Mouse (Mus musculus) myocyte (in vitro differentiated cells): ENCODE data around the gene Ccr5. TPM values are rescaled to one million over a fixed set of nuclear protein-coding genes. Genes with fewer than 3 reads are reported as not detected.

Source experiments
- H3K27me3 ChIP-seq: one replicate; pipeline ENCODE4 v1.6.1; 2011; ENCODE audit not compliant: control insufficient read depth, insufficient read depth, insufficient read length
- H3K36me3 ChIP-seq: one replicate; pipeline ENCODE4 v1.6.1; 2011; ENCODE audit not compliant: control insufficient read depth, insufficient read depth
- H3K4me2 ChIP-seq: one replicate; pipeline ENCODE4 v1.6.1; 2011; ENCODE audit warnings: low read depth, control low read depth
- H3K4me3 ChIP-seq: one replicate; pipeline ENCODE4 v1.5.1; 2011; ENCODE audit warnings: mild to moderate bottlenecking, control low read depth, moderate library complexity
- H3K79me2 ChIP-seq: one replicate; pipeline ENCODE4 v1.6.1; 2011; ENCODE audit not compliant: control insufficient read depth, insufficient read depth
- H3ac ChIP-seq: one replicate; pipeline ENCODE4 v1.6.1; 2011; ENCODE audit not compliant: control insufficient read depth, insufficient read length
- CEBPB ChIP-seq: IDR thresholded peaks from 2 replicates; pipeline ENCODE4 v1.6.1; 2011; ENCODE audit warnings: mild to moderate bottlenecking, moderate library complexity; ENCODE audit not compliant: poor library complexity, insufficient read depth, severe bottlenecking
- E2F4 ChIP-seq: IDR thresholded peaks from one replicate; pipeline ENCODE4 v1.6.1; 2011; ENCODE audit warnings: mild to moderate bottlenecking, control low read depth, moderate library complexity; ENCODE audit not compliant: insufficient read depth
- MAX ChIP-seq: IDR thresholded peaks from one replicate; pipeline ENCODE4 v1.6.1; 2011; ENCODE audit warnings: low read depth, mild to moderate bottlenecking, control low read depth
- MYOD1 ChIP-seq, 3 experiments: IDR thresholded peaks; one replicate each; pipeline ENCODE4 v1.6.1; 2011; ENCODE audit warnings: control low read depth in 2 of 3, low read depth in 2 of 3, mild to moderate bottlenecking in 2 of 3, moderate library complexity in 1 of 3; ENCODE audit not compliant: insufficient read length in 2 of 3, control insufficient read depth in 1 of 3
- MYOG ChIP-seq, 3 experiments: IDR thresholded peaks; one replicate each; pipeline ENCODE4 v1.6.1; 2011; ENCODE audit warnings: control low read depth in 2 of 3, low read depth in 2 of 3, mild to moderate bottlenecking in 2 of 3; ENCODE audit not compliant: insufficient read length in 2 of 3, control insufficient read depth in 1 of 3, insufficient read depth in 1 of 3
- POLR2A ChIP-seq: IDR thresholded peaks from one replicate; pipeline ENCODE4 v1.6.1; 2011; ENCODE audit warnings: low read depth, mild to moderate bottlenecking, control low read depth, moderate library complexity; ENCODE audit not compliant: insufficient read length
- POLR2AphosphoS2 ChIP-seq: IDR thresholded peaks from one replicate; pipeline ENCODE4 v1.6.1; 2011; ENCODE audit warnings: low read depth, control low read depth; ENCODE audit not compliant: insufficient read length
- REST ChIP-seq: IDR thresholded peaks from one replicate; pipeline ENCODE4 v1.6.1; 2011; ENCODE audit warnings: mild to moderate bottlenecking, control low read depth, moderate library complexity; ENCODE audit not compliant: insufficient read depth, insufficient read length
- SRF ChIP-seq: IDR thresholded peaks from one replicate; pipeline ENCODE4 v1.6.1; 2011; ENCODE audit warnings: low read depth; ENCODE audit not compliant: control insufficient read depth, insufficient read length
- TCF12 ChIP-seq: IDR thresholded peaks from one replicate; pipeline ENCODE4 v1.6.1; 2011; ENCODE audit warnings: mild to moderate bottlenecking, control low read depth; ENCODE audit not compliant: poor library complexity, insufficient read depth, severe bottlenecking
- TCF3 ChIP-seq: IDR thresholded peaks from one replicate; pipeline ENCODE4 v1.6.1; 2011; ENCODE audit warnings: low read depth, control low read depth; ENCODE audit not compliant: insufficient read length
- USF1 ChIP-seq: IDR thresholded peaks from one replicate; pipeline ENCODE4 v1.6.1; 2011; ENCODE audit warnings: low read depth, mild to moderate bottlenecking, control low read depth, moderate library complexity
- polyA plus RNA-seq: library from polyadenylated mRNA; unstranded; fragments of >200 nt; fragmentation: generic; extraction: Trizol; gene quantifications from one replicate; pipeline ENCODE4 v1.2.1, GENCODE M21; 2012; ENCODE audit warnings: missing spikeins

The Ccr5 gene
- polyA plus RNA-seq, 1 experiment: not detected

- TF ChIP-seq REST (no peak), SRF (no peak), TCF3 (no peak), E2F4 (no peak), MAX (no peak), MYOD1 (IDR thresholded peaks at IDR 0.05; ENCODE audit: control insufficient read depth in 1 of 3, insufficient read length in 2 of 3, low read depth in 2 of 3) (no peak), MYOG (IDR thresholded peaks at IDR 0.05; ENCODE audit: control insufficient read depth in 1 of 3, insufficient read depth in 1 of 3, insufficient read length in 2 of 3, low read depth in 2 of 3) (no peak), CEBPB (no peak), POLR2A (no peak), POLR2AphosphoS2 (no peak), USF1 (no peak), TCF12 (no peak)
- Histone ChIP-seq H3K27me3 (no peaks in the 10 kb centered on the region), H3K4me2 (no peak overlapping the region), H3K79me2 (no peaks in the 10 kb centered on the region), H3ac (no peak overlapping the region), H3K36me3 (no peaks in the 10 kb centered on the region), H3K4me3 (no peak overlapping the region)
Measured at GRCm38 (mm10) chr9:124143678-124144077, 22.3 kb downstream of the Ccr5 start.

GRCm38 (mm10) chr9:124146307-124146706 is 25.0 kb downstream of the Ccr5 start:
- Histone ChIP-seq H3K79me2 (no peaks in the 10 kb centered on the region), H3ac (no peak overlapping the region), H3K36me3 (no peaks in the 10 kb centered on the region), H3K4me2 (no peak overlapping the region), H3K27me3 (no peaks in the 10 kb centered on the region), H3K4me3 (no peak overlapping the region)
- TF ChIP-seq POLR2A (no peak), REST (no peak), USF1 (no peak), CEBPB (no peak), MYOG (IDR thresholded peaks at IDR 0.05; ENCODE audit: control insufficient read depth in 1 of 3, insufficient read depth in 1 of 3, insufficient read length in 2 of 3, low read depth in 2 of 3) (no peak), MAX (no peak), E2F4 (no peak), TCF12 (no peak), MYOD1 (IDR thresholded peaks at IDR 0.05; ENCODE audit: control insufficient read depth in 1 of 3, insufficient read length in 2 of 3, low read depth in 2 of 3) (no peak), POLR2AphosphoS2 (no peak), SRF (no peak), TCF3 (no peak)

Other genes with a start within 250 kb of the Ccr5 start
- gene Ccr1, start 152.9 kb upstream of the Ccr5 start, polyA plus RNA-seq: not detected
- not detected for gene Ccr1l1, start 143.1 kb upstream of the Ccr5 start, polyA plus RNA-seq
- not detected for gene Ccr3, start 99.6 kb upstream of the Ccr5 start, polyA plus RNA-seq
- gene Ccr2, start 19.6 kb upstream of the Ccr5 start, polyA plus RNA-seq: not detected
- gene 2010315B03Rik, start 191.2 kb downstream of the Ccr5 start, polyA plus RNA-seq: 2.2 TPM